Mouse (Mus musculus) liver, embryonic 16.5 days (tissue): ENCODE results near the gene Esrrb. TPM values are rescaled to one million over a fixed set of nuclear protein-coding genes. Genes with fewer than 3 reads are reported as not detected.

Source experiments
- ATAC-seq: fragments of 200-750 bp; cut with Nextera tagmentation; 2 replicates; pipeline ENCODE4 v1.8.0; 2017; ENCODE audit warnings: low read depth, mild to moderate bottlenecking, moderate number of reproducible peaks, moderate library complexity
- H3K27ac ChIP-seq: fragments of 300-500 bp; sonication (generic); 2 replicates; pipeline ENCODE4 v1.5.1; 2014; ENCODE audit warnings: mild to moderate bottlenecking, low read length
- H3K27me3 ChIP-seq: fragments of 300-500 bp; sonication (generic); 2 replicates; pipeline ENCODE4 v1.6.1; 2014; ENCODE audit warnings: low read depth, low read length, mixed read lengths; ENCODE audit not compliant: control insufficient read depth, insufficient read depth
- H3K36me3 ChIP-seq: fragments of 300-500 bp; sonication (generic); 2 replicates; pipeline ENCODE4 v1.6.1; 2014; ENCODE audit warnings: mild to moderate bottlenecking; ENCODE audit not compliant: control insufficient read depth, insufficient read depth
- H3K4me1 ChIP-seq: fragments of 300-500 bp; sonication (generic); 2 replicates; pipeline ENCODE4 v1.6.1; 2014; ENCODE audit warnings: low read depth, low read length, mixed read lengths; ENCODE audit not compliant: control insufficient read depth
- H3K4me2 ChIP-seq: fragments of 300-500 bp; sonication (generic); 2 replicates; pipeline ENCODE4 v1.6.1; 2014; ENCODE audit warnings: low read depth, low read length, mixed read lengths
- H3K4me3 ChIP-seq: fragments of 300-500 bp; sonication (generic); 2 replicates; pipeline ENCODE4 v1.5.1; 2014; ENCODE audit warnings: low read depth, mild to moderate bottlenecking, low read length
- H3K9ac ChIP-seq: fragments of 300-500 bp; sonication (generic); 2 replicates; pipeline ENCODE4 v1.6.1; 2014; ENCODE audit warnings: low read depth, low read length
- H3K9me3 ChIP-seq: fragments of 300-500 bp; sonication (generic); replicated peaks from 2 replicates; pipeline ENCODE4 v1.6.1; 2016; ENCODE audit warnings: low read length; ENCODE audit not compliant: control insufficient read depth
- WGBS: fragments of 180-500 bp; shearing (Covaris S2); extraction: QIAGEN DNeasy Blood & Tissue Kit; methylation state at CpG from one replicate; pipeline ENCODE4 v1.1.7; 2014; ENCODE audit not compliant: insufficient replicate concordance; 5-methylcytosine and 5-hydroxymethylcytosine counted together
- polyA plus RNA-seq: library from polyadenylated mRNA; unstranded; fragments of >200 nt; fragmentation: Nextera tagmentation; extraction: Ambion mirVana; gene quantifications from 2 replicates; pipeline ENCODE4 v1.2.1, GENCODE M21; 2015

Gene Esrrb
- polyA plus RNA-seq, 1 experiment from 2014 or later, result 0.09 TPM

DNA sequence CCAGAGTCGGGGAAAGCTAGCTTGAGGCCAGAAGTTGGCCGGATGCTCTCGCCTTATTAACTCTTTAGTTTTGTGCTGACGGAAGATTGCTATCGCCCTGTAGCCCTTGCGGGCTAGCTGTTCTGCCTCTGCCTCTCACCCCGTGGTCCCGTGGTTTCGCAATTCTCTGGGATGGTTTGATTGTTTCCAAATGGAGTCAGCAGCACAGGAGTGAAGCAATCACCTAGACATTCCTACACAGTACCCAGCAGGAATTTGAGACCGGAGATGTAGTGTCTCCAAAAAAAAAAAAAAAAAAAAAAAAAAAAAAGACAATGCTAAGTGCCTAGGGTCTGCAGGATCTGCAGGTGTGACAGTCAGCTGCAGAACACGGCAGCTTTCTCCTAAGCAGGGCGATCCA, 112.7 kb downstream of the Esrrb start:
- Histone ChIP-seq H3K9me3 (no peaks in the 10 kb centered on the region), H3K4me2 (no peak overlapping the region), H3K9ac (no peak overlapping the region), H3K36me3 (no peaks in the 10 kb centered on the region), H3K4me3 (no peak overlapping the region), H3K27ac (no peak overlapping the region), H3K4me1 (no peaks in the 10 kb centered on the region), H3K27me3 (no peaks in the 10 kb centered on the region)
- peak; percentile 71 for ATAC-seq
- 45% methylated on average over 12 of the region's 12 CpGs for WGBS

DNA sequence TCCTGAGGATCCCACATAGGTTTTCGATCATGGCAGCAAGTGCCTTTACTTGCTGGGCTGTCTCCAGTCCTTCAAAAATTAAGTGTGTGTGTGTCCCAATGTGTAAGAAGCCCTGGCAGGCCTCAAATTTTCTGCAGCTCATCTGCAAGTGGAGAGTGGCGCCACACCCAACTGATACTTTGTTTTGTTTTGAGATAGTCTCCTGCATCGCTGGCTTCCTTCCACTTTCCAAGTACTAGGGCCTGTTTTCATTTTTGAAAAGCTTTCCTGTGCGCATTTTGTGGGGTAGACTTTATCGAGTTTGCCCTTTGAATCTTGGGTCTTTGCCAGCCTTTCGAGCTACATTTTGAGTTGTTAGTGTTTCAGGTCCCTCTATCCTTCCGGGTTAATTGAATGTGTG, 115.1 kb downstream of the Esrrb start:
- Histone ChIP-seq H3K9me3 (no peaks in the 10 kb centered on the region), H3K27me3 (no peaks in the 10 kb centered on the region), H3K36me3 (no peaks in the 10 kb centered on the region), H3K27ac (no peak overlapping the region), H3K9ac (no peak overlapping the region), H3K4me1 (no peaks in the 10 kb centered on the region), H3K4me3 (no peak overlapping the region), H3K4me2 (no peak overlapping the region)
- no peak for ATAC-seq
- 56% methylated on average over 7 of the region's 7 CpGs for WGBS

DNA sequence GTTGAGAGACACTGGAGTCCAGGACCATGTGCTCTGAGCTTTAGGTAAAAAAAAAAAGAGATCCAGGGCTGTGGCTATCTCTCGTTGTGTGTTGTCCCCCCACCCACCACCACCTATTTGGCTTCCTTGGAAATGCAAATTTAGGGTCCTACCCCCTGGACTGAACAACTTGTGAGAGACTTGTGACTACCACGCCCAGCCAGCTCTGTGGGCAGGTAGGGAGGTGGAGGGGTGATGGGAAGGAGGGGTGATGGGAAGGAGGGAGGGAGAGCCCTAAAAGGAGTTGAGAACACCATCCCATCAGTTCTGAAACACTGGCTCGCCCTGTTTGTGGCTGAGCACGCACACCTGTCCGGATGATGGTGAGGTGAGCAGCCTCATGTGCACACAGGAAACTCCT, 118.0 kb downstream of the Esrrb start:
- no peaks in the 10 kb centered on the region for H3K36me3 ChIP-seq
- ATAC-seq, result no peak
- H3K9ac ChIP-seq, result no peak overlapping the region
- H3K27me3 ChIP-seq, result no peaks in the 10 kb centered on the region
- H3K4me2 ChIP-seq, result no peak overlapping the region
- no peaks in the 10 kb centered on the region for H3K4me1 ChIP-seq
- H3K9me3 ChIP-seq, result no peaks in the 10 kb centered on the region
- no peak overlapping the region for H3K27ac ChIP-seq
- H3K4me3 ChIP-seq, result no peak overlapping the region
- WGBS, result 54% methylated on average over 5 of the region's 5 CpGs

- H3K27me3 ChIP-seq, result no peaks in the 10 kb centered on the region
- H3K4me3 ChIP-seq, result no peak overlapping the region
- no peak overlapping the region for H3K27ac ChIP-seq
- WGBS, result 57% methylated on average over 6 of the region's 6 CpGs
- ATAC-seq, result no peak
- no peaks in the 10 kb centered on the region for H3K36me3 ChIP-seq
- no peak overlapping the region for H3K9ac ChIP-seq
- no peaks in the 10 kb centered on the region for H3K4me1 ChIP-seq
- H3K9me3 ChIP-seq, result no peaks in the 10 kb centered on the region
- no peak overlapping the region for H3K4me2 ChIP-seq
Measured at GRCm38 (mm10) chr12:86482029-86482428, 121.1 kb downstream of the Esrrb start.

DNA sequence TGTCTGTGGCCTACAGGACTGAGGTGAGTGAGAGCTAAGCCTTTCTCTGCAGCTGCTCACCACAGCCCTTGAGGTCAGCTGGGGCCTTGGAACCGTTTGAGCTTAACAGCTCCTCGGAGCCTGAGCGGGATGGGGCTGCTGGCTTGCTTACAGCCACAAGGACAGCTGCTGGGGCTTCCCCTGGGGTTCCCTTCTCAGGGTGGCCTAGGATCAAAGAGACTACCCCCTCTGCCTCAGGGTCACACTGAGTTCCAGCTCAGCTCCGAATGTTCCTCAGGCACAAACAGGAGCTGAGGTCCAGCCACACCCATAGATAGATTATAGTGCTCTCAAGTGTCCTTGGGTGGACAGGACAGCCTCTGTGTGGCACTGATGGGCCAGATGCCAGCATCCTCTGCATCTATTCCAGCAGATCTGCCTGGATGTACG, 122.5 kb downstream of the Esrrb start:
- ATAC-seq, result no peak
- no peak overlapping the region for H3K4me2 ChIP-seq
- WGBS, result 42% methylated on average over 5 of the region's 5 CpGs

DNA sequence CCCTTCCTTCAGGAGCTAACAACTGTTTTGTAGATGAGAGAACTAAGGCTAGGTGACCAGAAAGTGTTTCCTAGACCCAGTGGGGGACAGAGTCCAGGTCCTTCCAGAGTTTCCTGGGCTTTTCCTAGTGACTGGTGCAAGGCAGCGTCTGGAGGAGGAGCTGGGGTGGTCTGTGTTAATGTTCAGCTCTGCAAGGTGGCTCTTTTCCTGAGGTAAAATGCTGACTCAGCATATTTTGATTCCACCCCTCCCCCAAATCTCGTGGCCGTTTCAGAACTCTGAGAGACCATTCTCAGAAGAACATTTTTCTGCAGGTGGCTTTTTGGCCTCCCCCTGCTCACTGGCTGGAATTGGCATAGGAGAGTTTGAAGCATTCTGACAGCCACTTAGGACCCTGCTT, 127.1 kb downstream of the Esrrb start:
- no peak overlapping the region for H3K4me3 ChIP-seq
- WGBS, result 48% methylated on average over 3 of the region's 3 CpGs
- H3K4me2 ChIP-seq, result no peak overlapping the region
- no peaks in the 10 kb centered on the region for H3K36me3 ChIP-seq
- no peaks in the 10 kb centered on the region for H3K9me3 ChIP-seq
- H3K27me3 ChIP-seq, result no peaks in the 10 kb centered on the region
- no peak overlapping the region for H3K27ac ChIP-seq
- H3K9ac ChIP-seq, result no peak overlapping the region
- H3K4me1 ChIP-seq, result no peaks in the 10 kb centered on the region
- ATAC-seq, result no peak

More for the DNA sequence above, 122.5 kb downstream of the Esrrb start:
- Histone ChIP-seq H3K27ac (no peak overlapping the region), H3K27me3 (no peaks in the 10 kb centered on the region), H3K9ac (no peak overlapping the region), H3K9me3 (no peaks in the 10 kb centered on the region), H3K4me3 (no peak overlapping the region), H3K36me3 (no peaks in the 10 kb centered on the region), H3K4me1 (no peaks in the 10 kb centered on the region)

GRCm38 (mm10) chr12:86490052-86490451, 129.1 kb downstream of the Esrrb start:
- Histone ChIP-seq H3K4me3 (no peak overlapping the region), H3K27me3 (no peaks in the 10 kb centered on the region), H3K4me1 (no peaks in the 10 kb centered on the region), H3K4me2 (no peak overlapping the region), H3K36me3 (no peaks in the 10 kb centered on the region), H3K9me3 (no peaks in the 10 kb centered on the region), H3K27ac (no peak overlapping the region), H3K9ac (no peak overlapping the region)
- 61% methylated on average over 5 of the region's 5 CpGs for WGBS
- ATAC-seq, result no peak

GRCm38 (mm10) chr12:86491500-86491899, 130.6 kb downstream of the Esrrb start:
- no peak for ATAC-seq
- Histone ChIP-seq H3K9ac (no peak overlapping the region), H3K36me3 (no peaks in the 10 kb centered on the region), H3K4me1 (no peaks in the 10 kb centered on the region), H3K4me3 (no peak overlapping the region), H3K9me3 (no peaks in the 10 kb centered on the region), H3K4me2 (no peak overlapping the region), H3K27ac (no peak overlapping the region), H3K27me3 (no peaks in the 10 kb centered on the region)
- WGBS, result 36% methylated on average over 3 of the region's 3 CpGs

- no peak for ATAC-seq
- no peak overlapping the region for H3K27ac ChIP-seq
- H3K4me3 ChIP-seq, result no peak overlapping the region
- no peak overlapping the region for H3K9ac ChIP-seq
- H3K4me1 ChIP-seq, result no peaks in the 10 kb centered on the region
- no peaks in the 10 kb centered on the region for H3K27me3 ChIP-seq
- WGBS, result 49% methylated on average over 7 of the region's 9 CpGs
- H3K9me3 ChIP-seq, result no peaks in the 10 kb centered on the region
- H3K4me2 ChIP-seq, result no peak overlapping the region
- H3K36me3 ChIP-seq, result no peaks in the 10 kb centered on the region
Measured at GRCm38 (mm10) chr12:86492822-86493221, 131.9 kb downstream of the Esrrb start.

- H3K36me3 ChIP-seq, result no peaks in the 10 kb centered on the region
- ATAC-seq, result no peak
- no peaks in the 10 kb centered on the region for H3K27me3 ChIP-seq
- H3K4me3 ChIP-seq, result no peak overlapping the region
- H3K4me2 ChIP-seq, result no peak overlapping the region
- 69% methylated on average over 4 of the region's 4 CpGs for WGBS
- no peak overlapping the region for H3K9ac ChIP-seq
- no peaks in the 10 kb centered on the region for H3K9me3 ChIP-seq
- no peaks in the 10 kb centered on the region for H3K4me1 ChIP-seq
- H3K27ac ChIP-seq, result no peak overlapping the region
Measured at GRCm38 (mm10) chr12:86497126-86497525, 136.2 kb downstream of the Esrrb start.
